ENCODE assay signal across 25 mouse cellular contexts in genomic region chr6:67251095-67251494, GRCm38 (mm10).
"Had no signal": no experiment of that assay in that cellular context is flagged by ENCODE, and none has a peak within 500 bp of the region (broad histone marks: within the 10 kb centered on the region; RNA-seq: fewer than 3 reads in every experiment).

No protein-coding gene starts in this region.

- DNase-seq: gastrocnemius, adult 2 months; gastrocnemius, postnatal 10 days; gastrocnemius, postnatal 25 days; heart, adult 11 months; heart, adult 2 months; heart, postnatal 14 days; heart, postnatal 36 days; kidney, adult 18-20 months; kidney, adult 8-10 months; kidney, postnatal 10 days; kidney, postnatal 25 days; kidney, postnatal 4 days; layer of hippocampus, adult 9-11 months; layer of hippocampus, postnatal 36 days; left cerebral cortex, postnatal 4 days had no signal

- H3K4me3 ChIP-seq: gastrocnemius, adult 2 months; heart, adult 2 months; heart, embryonic 13.5 days; heart, embryonic 15.5 days; hindbrain, embryonic 13.5 days; hindbrain, embryonic 15.5 days; layer of hippocampus, adult 2 months; limb, embryonic 13.5 days; limb, embryonic 15.5 days had no signal

- H3K4me1 ChIP-seq: heart, embryonic 13.5 days; heart, embryonic 15.5 days; hindbrain, embryonic 13.5 days; hindbrain, embryonic 15.5 days; limb, embryonic 13.5 days; limb, embryonic 15.5 days had no signal

- H3K27ac ChIP-seq: gastrocnemius, adult 2 months; heart, adult 2 months; heart, embryonic 13.5 days; heart, embryonic 15.5 days; hindbrain, embryonic 13.5 days; hindbrain, embryonic 15.5 days; hindbrain, postnatal 0 days; layer of hippocampus, adult 2 months; limb, embryonic 13.5 days; limb, embryonic 15.5 days had no signal

- H3K36me3 ChIP-seq: heart, embryonic 13.5 days; heart, embryonic 15.5 days; hindbrain, embryonic 13.5 days; hindbrain, embryonic 15.5 days; limb, embryonic 13.5 days; limb, embryonic 15.5 days had no signal

- ATAC-seq: hindbrain, postnatal 0 days; intestine, embryonic 16.5 days had no signal

- H3K9ac ChIP-seq: heart, embryonic 13.5 days; heart, embryonic 15.5 days; hindbrain, embryonic 13.5 days; hindbrain, embryonic 15.5 days; limb, embryonic 13.5 days; limb, embryonic 15.5 days had no signal

- H3K27me3 ChIP-seq: heart, embryonic 13.5 days; heart, embryonic 15.5 days; hindbrain, embryonic 13.5 days; hindbrain, embryonic 15.5 days; limb, embryonic 13.5 days; limb, embryonic 15.5 days had no signal

- H3K4me2 ChIP-seq: heart, embryonic 11.5 days; heart, embryonic 13.5 days; heart, embryonic 15.5 days; hindbrain, embryonic 13.5 days; hindbrain, embryonic 15.5 days; limb, embryonic 13.5 days; limb, embryonic 15.5 days had no signal

- H3K9me3 ChIP-seq: heart, embryonic 13.5 days; heart, embryonic 15.5 days; hindbrain, embryonic 13.5 days; hindbrain, embryonic 15.5 days; limb, embryonic 13.5 days; limb, embryonic 15.5 days had no signal
